Mouse (Mus musculus): ENCODE measurements around the gene Pou3f1.

DNA sequence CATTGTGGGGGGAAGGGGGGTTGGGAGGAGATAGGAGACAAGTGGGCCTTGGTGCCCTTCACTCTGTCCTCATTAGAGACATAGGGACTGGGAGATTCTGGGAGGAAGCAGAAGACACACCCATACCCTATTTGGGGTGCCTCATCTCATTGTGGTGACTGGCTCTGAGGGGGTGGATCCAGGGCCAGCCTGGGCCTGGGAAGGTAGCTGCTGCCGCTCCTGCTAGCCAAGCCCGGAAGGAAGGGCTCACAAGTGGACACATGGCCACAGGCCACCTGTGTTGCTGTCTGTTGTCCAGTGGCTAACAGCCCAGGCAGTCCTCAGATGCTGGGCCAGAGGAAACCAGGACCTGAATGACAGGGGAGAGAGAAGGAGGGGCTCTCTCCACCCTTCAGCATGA lies 46.8 kb downstream of the Pou3f1 start:
- no peak for TF ChIP-seq CTCF (conservative IDR thresholded peaks at IDR 0.05; ENCODE audit: low read length)
- no peak for TF ChIP-seq POU5F1 (IDR thresholded peaks at IDR 0.05; ENCODE audit: borderline replicate concordance, low read length)
- TF ChIP-seq NANOG (IDR thresholded peaks at IDR 0.05; ENCODE audit: borderline replicate concordance, low read length), result no peak

Measured in E14TG2a.4 (cell line).